Mouse (Mus musculus): ENCODE measurements around the gene Bcl2l10.
"Not testable (repeated sequence)": the region's sequence is repeated elsewhere in the genome, so short reads cannot be mapped to it uniquely, and the experiment has no call there.

Gene Bcl2l10

GRCm38 (mm10) chr9:75342433-75342832 lies 5.1 kb upstream of the Bcl2l10 start:
- no peak for DNase-seq (ENCODE audit: low spot score in 2 of 2)

GRCm38 (mm10) chr9:75348066-75348465 lies 508 bp downstream of the Bcl2l10 start:
- DNase-seq (ENCODE audit: low spot score in 2 of 2) = no peak

GRCm38 (mm10) chr9:75348641-75349040 lies 1.1 kb downstream of the Bcl2l10 start:
- DNase-seq (ENCODE audit: low spot score in 2 of 2) = no peak

- peak in 1 of 2 experiments; percentile 54 for DNase-seq (ENCODE audit: low spot score in 2 of 2)
Measured at GRCm38 (mm10) chr9:75353094-75353493, 5.5 kb downstream of the Bcl2l10 start.

GRCm38 (mm10) chr9:75355783-75356182 lies 8.2 kb downstream of the Bcl2l10 start:
- no peak for DNase-seq (ENCODE audit: low spot score in 2 of 2)

- peak; percentile 59 to 60 for DNase-seq (ENCODE audit: low spot score in 2 of 2)
Measured at GRCm38 (mm10) chr9:75357087-75357654, 9.6 kb downstream of the Bcl2l10 start.

- DNase-seq (ENCODE audit: low spot score in 2 of 2) = peak in 1 of 2 experiments; percentile 70
Measured at GRCm38 (mm10) chr9:75361699-75362098, 14.1 kb downstream of the Bcl2l10 start.

- DNase-seq (ENCODE audit: low spot score in 2 of 2) = no peak
Measured at GRCm38 (mm10) chr9:75362201-75362600, 14.6 kb downstream of the Bcl2l10 start.

- no peak for DNase-seq (ENCODE audit: low spot score in 2 of 2)
Measured at GRCm38 (mm10) chr9:75363001-75363400, 15.4 kb downstream of the Bcl2l10 start.

- not testable (repeated sequence) for DNase-seq (ENCODE audit: low spot score in 2 of 2)
Measured at GRCm38 (mm10) chr9:75363702-75364101, 16.1 kb downstream of the Bcl2l10 start.

- DNase-seq (ENCODE audit: low spot score in 2 of 2) = no peak
Measured at GRCm38 (mm10) chr9:75365195-75365594, 17.6 kb downstream of the Bcl2l10 start.

- no peak for DNase-seq (ENCODE audit: low spot score in 2 of 2)
Measured at GRCm38 (mm10) chr9:75366191-75366590, 18.6 kb downstream of the Bcl2l10 start.

GRCm38 (mm10) chr9:75368779-75369178 lies 21.2 kb downstream of the Bcl2l10 start:
- DNase-seq (ENCODE audit: low spot score in 2 of 2) = no peak

- no peak for DNase-seq (ENCODE audit: low spot score in 2 of 2)
Measured at GRCm38 (mm10) chr9:75375606-75376005, 28.0 kb downstream of the Bcl2l10 start.

- DNase-seq (ENCODE audit: low spot score in 2 of 2) = no peak
Measured at GRCm38 (mm10) chr9:75376428-75376827, 28.9 kb downstream of the Bcl2l10 start.

GRCm38 (mm10) chr9:75378774-75379173 lies 31.2 kb downstream of the Bcl2l10 start:
- DNase-seq (ENCODE audit: low spot score in 2 of 2) = no peak

- DNase-seq (ENCODE audit: low spot score in 2 of 2) = no peak
Measured at GRCm38 (mm10) chr9:75382825-75383224, 35.3 kb downstream of the Bcl2l10 start.

GRCm38 (mm10) chr9:75383785-75384184 lies 36.2 kb downstream of the Bcl2l10 start:
- DNase-seq (ENCODE audit: low spot score in 2 of 2) = no peak

GRCm38 (mm10) chr9:75384337-75384962 lies 36.9 kb downstream of the Bcl2l10 start:
- no peak for DNase-seq (ENCODE audit: low spot score in 2 of 2)

- DNase-seq (ENCODE audit: low spot score in 2 of 2) = no peak
Measured at GRCm38 (mm10) chr9:75385218-75385974, 37.8 kb downstream of the Bcl2l10 start.

GRCm38 (mm10) chr9:75393251-75393650 lies 45.7 kb downstream of the Bcl2l10 start:
- no peak for DNase-seq (ENCODE audit: low spot score in 2 of 2)

GRCm38 (mm10) chr9:75395971-75396370 lies 48.4 kb downstream of the Bcl2l10 start:
- DNase-seq (ENCODE audit: low spot score in 2 of 2) = no peak

- no peak for DNase-seq (ENCODE audit: low spot score in 2 of 2)
Measured at GRCm38 (mm10) chr9:75399069-75399468, 51.5 kb downstream of the Bcl2l10 start.

All from right cerebral cortex, adult 2 months (tissue).